Mouse (Mus musculus): ENCODE measurements around the gene Ncoa4. TPM values are rescaled to one million over a fixed set of nuclear protein-coding genes. Genes with fewer than 3 reads are reported as not detected.
A peak's percentile ranks its signal among the peaks of the same experiment; 100 is the strongest.
"Not testable (repeated sequence)": the region's sequence is repeated elsewhere in the genome, so short reads cannot be mapped to it uniquely, and the experiment has no call there.

Gene Ncoa4
- total and polyA plus RNA-seq, 3 experiments = 54.5 to 64.6 (median 57.9) TPM

GRCm38 (mm10) chr14:32159690-32160246, at the start of gene Ncoa4 (continued):
- TF ChIP-seq ETS1 (IDR thresholded peaks at IDR 0.05; ENCODE audit: low read depth, low read length) = no peak
- no peak for TF ChIP-seq JUND (IDR thresholded peaks at IDR 0.05; ENCODE audit: low read depth, low read length)
- TF ChIP-seq ELF1 (IDR thresholded peaks at IDR 0.05; ENCODE audit: low read depth, low read length) = no peak

GRCm38 (mm10) chr14:32112124-32112523, 47.5 kb upstream of the Ncoa4 start:
- H3K9me3 ChIP-seq (replicated peaks; ENCODE audit: insufficient read depth, low read length); H3K4me3 ChIP-seq (ENCODE audit: control insufficient read depth in 1 of 2, insufficient read depth in 1 of 2, low read depth in 2 of 2, low read length in 2 of 2); H3K4me1 ChIP-seq (ENCODE audit: control insufficient read depth in 1 of 2, insufficient read depth in 2 of 2, low read length in 2 of 2); DNase-seq (ENCODE audit: low read depth, low spot score); H3K9ac ChIP-seq (ENCODE audit: control insufficient read depth, low read depth, low read length, poor library complexity, severe bottlenecking); H3K27me3 ChIP-seq (ENCODE audit: control insufficient read depth in 1 of 2, insufficient read depth in 2 of 2, low read length in 2 of 2); H3K36me3 ChIP-seq (ENCODE audit: control insufficient read depth in 1 of 2, insufficient read depth in 2 of 2, low read length in 2 of 2); H3K27ac ChIP-seq (ENCODE audit: control insufficient read depth, low read depth, low read length); H3K79me2 ChIP-seq (ENCODE audit: control insufficient read depth, insufficient read depth, low read length, poor library complexity): not testable (repeated sequence)

GRCm38 (mm10) chr14:32120940-32121919, 38.4 kb upstream of the Ncoa4 start:
- H3K27me3 ChIP-seq (ENCODE audit: control insufficient read depth in 1 of 2, insufficient read depth in 2 of 2, low read length in 2 of 2) = peaks cover 0 to under 1% of the 10 kb centered on the region in 2 experiments
- no peaks in the 10 kb centered on the region for H3K9me3 ChIP-seq (replicated peaks; ENCODE audit: insufficient read depth, low read length)
- H3K9ac ChIP-seq (ENCODE audit: control insufficient read depth, low read depth, low read length, poor library complexity, severe bottlenecking) = no peak overlapping the region
- TF ChIP-seq POLR2AphosphoS2 (IDR thresholded peaks at IDR 0.05; ENCODE audit: low read length) = no peak
- no peak for TF ChIP-seq ELF1 (IDR thresholded peaks at IDR 0.05; ENCODE audit: low read depth, low read length)
- TF ChIP-seq MXI1 (IDR thresholded peaks at IDR 0.05; ENCODE audit: low read depth, low read length) = no peak
- DNase-seq (ENCODE audit: low read depth, low spot score) = no peak
- no peaks in the 10 kb centered on the region for H3K79me2 ChIP-seq (ENCODE audit: control insufficient read depth, insufficient read depth, low read length, poor library complexity)
- no peak overlapping the region for H3K4me3 ChIP-seq (ENCODE audit: control insufficient read depth in 1 of 2, insufficient read depth in 1 of 2, low read depth in 2 of 2, low read length in 2 of 2)
- no peak overlapping the region for H3K27ac ChIP-seq (ENCODE audit: control insufficient read depth, low read depth, low read length)
- H3K36me3 ChIP-seq (ENCODE audit: control insufficient read depth in 1 of 2, insufficient read depth in 2 of 2, low read length in 2 of 2) = no peaks in the 10 kb centered on the region
- H3K4me1 ChIP-seq (ENCODE audit: control insufficient read depth in 1 of 2, insufficient read depth in 2 of 2, low read length in 2 of 2) = no peaks in the 10 kb centered on the region

- no peaks in the 10 kb centered on the region for H3K36me3 ChIP-seq (ENCODE audit: control insufficient read depth in 1 of 2, insufficient read depth in 2 of 2, low read length in 2 of 2)
- TF ChIP-seq RAD21 (IDR thresholded peaks at IDR 0.05; ENCODE audit: low read depth, low read length) = peak; percentile 75
- no peak for TF ChIP-seq E2F4 (IDR thresholded peaks at IDR 0.05; ENCODE audit: borderline replicate concordance, low read depth, low read length)
- TF ChIP-seq MYB (IDR thresholded peaks at IDR 0.05; ENCODE audit: low read depth, low read length) = no peak
- TF ChIP-seq ZC3H11A (IDR thresholded peaks at IDR 0.05; ENCODE audit: low read depth, low read length) = peak; percentile 62
- no peak for TF ChIP-seq MYC (IDR thresholded peaks at IDR 0.05; ENCODE audit: low read depth, low read length)
- no peak for TF ChIP-seq JUND (IDR thresholded peaks at IDR 0.05; ENCODE audit: low read depth, low read length)
- peak; percentile 85 for TF ChIP-seq SMC3 (IDR thresholded peaks at IDR 0.05; ENCODE audit: low read depth, low read length)
- TF ChIP-seq CTCF (IDR thresholded peaks at IDR 0.05 in 2 of 3, conservative IDR thresholded peaks at IDR 0.05 in 1 of 3; ENCODE audit: control insufficient read depth in 1 of 3, insufficient read depth in 1 of 3, low read depth in 2 of 3, low read length in 3 of 3, poor library complexity in 1 of 3, severe bottlenecking in 1 of 3) = peak; percentile 68 to 84 (median 79)
- no peak for TF ChIP-seq BHLHE40 (IDR thresholded peaks at IDR 0.05; ENCODE audit: borderline replicate concordance, low read depth, low read length)
- H3K9me3 ChIP-seq (replicated peaks; ENCODE audit: insufficient read depth, low read length) = no peaks in the 10 kb centered on the region
- no peaks in the 10 kb centered on the region for H3K79me2 ChIP-seq (ENCODE audit: control insufficient read depth, insufficient read depth, low read length, poor library complexity)
- no peaks in the 10 kb centered on the region for H3K4me1 ChIP-seq (ENCODE audit: control insufficient read depth in 1 of 2, insufficient read depth in 2 of 2, low read length in 2 of 2)
- no peak overlapping the region for H3K4me3 ChIP-seq (ENCODE audit: control insufficient read depth in 1 of 2, insufficient read depth in 1 of 2, low read depth in 2 of 2, low read length in 2 of 2)
- no peak overlapping the region for H3K27ac ChIP-seq (ENCODE audit: control insufficient read depth, low read depth, low read length)
- H3K9ac ChIP-seq (ENCODE audit: control insufficient read depth, low read depth, low read length, poor library complexity, severe bottlenecking) = no peak overlapping the region
- peak; percentile 65 for DNase-seq (ENCODE audit: low read depth, low spot score)
- peaks cover 0 to 3% of the 10 kb centered on the region in 2 experiments for H3K27me3 ChIP-seq (ENCODE audit: control insufficient read depth in 1 of 2, insufficient read depth in 2 of 2, low read length in 2 of 2)
Observed at GRCm38 (mm10) chr14:32121920-32122315, 37.7 kb upstream of the Ncoa4 start.

Measured in MEL (cell line).